Mouse (Mus musculus) bone marrow, adult 2 months (tissue): ENCODE data around the gene Coro1a.

Experiments used
- CTCF ChIP-seq: fragments of 200-500 bp; IDR thresholded peaks from 2 replicates; pipeline ENCODE4 v1.5.1; 2011; ENCODE audit warnings: low read length, control low read depth; ENCODE audit not compliant: control insufficient read depth, insufficient read depth
- POLR2A ChIP-seq: fragments of 200-500 bp; IDR thresholded peaks from 2 replicates; pipeline ENCODE4 v1.6.1; 2011; ENCODE audit warnings: low read depth, mild to moderate bottlenecking, control low read depth, low read length, borderline replicate concordance; ENCODE audit not compliant: control insufficient read depth

- TF ChIP-seq CTCF (no peak), POLR2A (no peak)
These were observed 8.1 kb upstream of the Coro1a start for GRCm38 (mm10) chr7:126715679-126716078.
